In the genomic region with DNA sequence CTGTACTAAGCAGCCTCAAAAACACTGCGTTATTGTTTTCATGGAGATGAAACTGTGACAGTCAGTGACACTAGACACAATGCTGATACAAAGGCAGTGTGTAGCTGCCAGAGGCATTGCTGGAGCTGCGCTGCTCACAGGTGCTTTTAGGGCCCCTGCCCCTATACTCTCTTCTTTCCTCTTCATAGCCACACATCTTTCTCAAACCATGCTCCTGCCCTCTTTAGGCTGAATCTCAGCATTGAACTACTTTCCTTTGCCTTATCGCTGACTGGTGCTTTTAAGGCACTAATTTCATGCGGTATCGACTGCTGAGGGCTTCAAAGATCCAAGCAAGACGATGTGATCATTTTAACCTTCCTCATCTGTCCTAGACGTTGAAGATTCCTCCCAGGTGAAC, we compare ENCODE assay signal across 21 mouse cellular contexts. TPM values are rescaled to one million over a fixed set of nuclear protein-coding genes. Genes with fewer than 3 reads are reported as not detected.
A peak's percentile ranks its signal among the peaks of the same experiment; 100 is the strongest.
DNase-seq lines count a peak whose midpoint lies in the region; ATAC-seq and TF ChIP-seq lines count a peak whose summit lies in the region.
"Had no signal": no experiment of that assay in that cellular context is flagged by ENCODE, and none has a peak within 500 bp of the region (broad histone marks: within the 10 kb centered on the region; RNA-seq: fewer than 3 reads in every experiment).

No protein-coding gene starts in this region.

- WGBS in hindbrain, embryonic 10.5 days = 66% methylated on average over 7 of the region's 7 CpGs
- 65% methylated on average over 7 of the region's 7 CpGs for WGBS in hindbrain, embryonic 12.5 days

- no peak overlapping the region for H3K4me3 ChIP-seq in hindbrain, embryonic 10.5 days
- no peak overlapping the region for H3K4me3 ChIP-seq in hindbrain, embryonic 12.5 days
- no peak overlapping the region for H3K4me3 ChIP-seq in cortical plate, adult 2 months (ENCODE audit: insufficient read depth, low read length)
- H3K4me3 ChIP-seq: forebrain, embryonic 13.5 days; heart, embryonic 10.5 days; limb, embryonic 15.5 days had no signal

- peak; percentile 43; the same call in 1 of the 2 replicates for TF ChIP-seq POLR2A in cortical plate, adult 2 months (IDR thresholded peaks at IDR 0.05; ENCODE audit: extremely low read depth, insufficient read depth, low read length)

- intact Hi-C loops in left cerebral cortex, postnatal 4 days (cut with DNase I) = no loop called here
- intact Hi-C loops in left cerebral cortex, postnatal 36 days (cut with DNase I) = no loop called here

- no peaks in the 10 kb centered on the region for H3K9me3 ChIP-seq in hindbrain, embryonic 10.5 days
- H3K9me3 ChIP-seq in hindbrain, embryonic 12.5 days (replicated peaks) = no peaks in the 10 kb centered on the region
- H3K9me3 ChIP-seq: forebrain, embryonic 13.5 days; heart, embryonic 10.5 days; limb, embryonic 15.5 days had no signal

- peaks cover 33% of the 10 kb centered on the region for H3K4me1 ChIP-seq in hindbrain, embryonic 10.5 days (replicated peaks)
- H3K4me1 ChIP-seq in hindbrain, embryonic 12.5 days = peaks cover 17% of the 10 kb centered on the region; the same call in 1 of the 2 replicates
- H3K4me1 ChIP-seq in cortical plate, adult 2 months (ENCODE audit: control insufficient read depth, insufficient read depth, low read length) = peaks cover 1% of the 10 kb centered on the region; the same call in 1 of the 2 replicates

- TF ChIP-seq CTCF in cortical plate, adult 2 months (IDR thresholded peaks at IDR 0.05; ENCODE audit: extremely low read depth, insufficient read depth, low read length) = peak; percentile 20; the same call in 1 of the 2 replicates

- H3K4me2 ChIP-seq in hindbrain, embryonic 12.5 days (replicated peaks) = no peak overlapping the region
- H3K4me2 ChIP-seq: forebrain, embryonic 13.5 days; limb, embryonic 15.5 days; midbrain, embryonic 11.5 days had no signal

- H3K9ac ChIP-seq in hindbrain, embryonic 12.5 days = no peak overlapping the region
- H3K9ac ChIP-seq: forebrain, embryonic 13.5 days; limb, embryonic 15.5 days; liver, postnatal 0 days had no signal

- peaks cover 43% of the 10 kb centered on the region for H3K27me3 ChIP-seq in hindbrain, embryonic 10.5 days (ENCODE audit: insufficient read depth, poor library complexity, severe bottlenecking)
- peaks cover 16% of the 10 kb centered on the region for H3K27me3 ChIP-seq in hindbrain, embryonic 12.5 days

- H3K27ac ChIP-seq in hindbrain, embryonic 10.5 days = peak overlapping the region; percentile 45; the same call in 1 of the 2 replicates
- H3K27ac ChIP-seq in hindbrain, embryonic 12.5 days = no peak overlapping the region
- H3K27ac ChIP-seq in cortical plate, adult 2 months (ENCODE audit: insufficient read depth, low read length) = peak overlapping the region; percentile 70
- H3K27ac ChIP-seq: forebrain, embryonic 13.5 days; heart, embryonic 10.5 days; limb, embryonic 15.5 days had no signal

- no peak for ATAC-seq in hindbrain, embryonic 12.5 days (ENCODE audit: low FRiP score)
- ATAC-seq: forebrain, embryonic 13.5 days; intestine, postnatal 0 days; liver, postnatal 0 days had no signal

- H3K36me3 ChIP-seq in hindbrain, embryonic 10.5 days = no peaks in the 10 kb centered on the region
- no peaks in the 10 kb centered on the region for H3K36me3 ChIP-seq in hindbrain, embryonic 12.5 days
- H3K36me3 ChIP-seq: G1E; heart, embryonic 10.5 days; limb, embryonic 15.5 days had no signal

- no peak for DNase-seq in hindbrain, embryonic 10.5 days (ENCODE audit: low spot score)
- peak; percentile 29 for DNase-seq in left cerebral cortex, postnatal 4 days
- DNase-seq in left cerebral cortex, postnatal 36 days (ENCODE audit: low spot score in 2 of 2) = no peak
- peak; percentile 27 for DNase-seq in cerebellum, adult 8-10 months
- DNase-seq in heart, adult 11 months = no peak
- DNase-seq: adrenal gland, adult 2 months; embryo, embryonic 11 days; gastrocnemius, postnatal 25 days; heart, postnatal 14 days; kidney, postnatal 10 days; liver, postnatal 0 days; lung, postnatal 36 days; right cerebral cortex, postnatal 4 days had no signal

RNA-seq across cellular contexts. Expression of a gene that starts 2.5 kb away (rescaled TPM):
- polyA plus RNA-seq in hindbrain, embryonic 10.5 days (2016; fragmentation: Nextera tagmentation; extraction: Ambion mirVana) = 7.8 and 13.1 TPM in 2 replicates
- polyA plus RNA-seq in hindbrain, embryonic 12.5 days (2016; fragmentation: Nextera tagmentation; extraction: Ambion mirVana) = 21.5 and 21.7 TPM in 2 replicates
- total RNA-seq in left cerebral cortex, postnatal 4 days (2021) = 10 to 100 TPM; 52.2 to 56.9 TPM
- total RNA-seq in left cerebral cortex, postnatal 36 days (2021) = 10 to 100 TPM; 27.3 to 38.5 TPM
- polyA plus RNA-seq in cortical plate, adult 2 months (2012; rRNA removed) = 9.4 and 9.6 TPM in 2 replicates
- total RNA-seq: gastrocnemius, postnatal 25 days had no signal
- polyA plus RNA-seq: G1E; liver, postnatal 0 days had no signal

Comparison
In these comparisons a context has a peak if more than half of its experiments do, and no peak if none do; other contexts are left out.
1. DNase-seq: peak in left cerebral cortex, postnatal 4 days (single experiment) and cerebellum, adult 8-10 months (single experiment); none in hindbrain, embryonic 10.5 days (single experiment), left cerebral cortex, postnatal 36 days (0 of 2) and heart, adult 11 months (single experiment).